Mouse (Mus musculus): ENCODE data around the gene Rec114.

GRCm38 (mm10) chr9:58685290-58685689 lies 58.5 kb downstream of the Rec114 start:
- TF ChIP-seq POLR2A (IDR thresholded peaks at IDR 0.05; ENCODE audit: borderline replicate concordance, extremely low read depth, insufficient read depth, insufficient read length, poor library complexity, severe bottlenecking) (no peak), CTCF (IDR thresholded peaks at IDR 0.05; ENCODE audit: borderline replicate concordance, extremely low read depth, insufficient read depth, insufficient read length) (no peak)
